Mouse (Mus musculus): ENCODE measurements around the gene Stat1. TPM values are rescaled to one million over a fixed set of nuclear protein-coding genes. Genes with fewer than 3 reads are reported as not detected.

Gene Stat1
- polyA plus RNA-seq (2015; fragmentation: Nextera tagmentation; extraction: Ambion mirVana): 40.1 and 55.0 TPM in 2 replicates

DNA sequence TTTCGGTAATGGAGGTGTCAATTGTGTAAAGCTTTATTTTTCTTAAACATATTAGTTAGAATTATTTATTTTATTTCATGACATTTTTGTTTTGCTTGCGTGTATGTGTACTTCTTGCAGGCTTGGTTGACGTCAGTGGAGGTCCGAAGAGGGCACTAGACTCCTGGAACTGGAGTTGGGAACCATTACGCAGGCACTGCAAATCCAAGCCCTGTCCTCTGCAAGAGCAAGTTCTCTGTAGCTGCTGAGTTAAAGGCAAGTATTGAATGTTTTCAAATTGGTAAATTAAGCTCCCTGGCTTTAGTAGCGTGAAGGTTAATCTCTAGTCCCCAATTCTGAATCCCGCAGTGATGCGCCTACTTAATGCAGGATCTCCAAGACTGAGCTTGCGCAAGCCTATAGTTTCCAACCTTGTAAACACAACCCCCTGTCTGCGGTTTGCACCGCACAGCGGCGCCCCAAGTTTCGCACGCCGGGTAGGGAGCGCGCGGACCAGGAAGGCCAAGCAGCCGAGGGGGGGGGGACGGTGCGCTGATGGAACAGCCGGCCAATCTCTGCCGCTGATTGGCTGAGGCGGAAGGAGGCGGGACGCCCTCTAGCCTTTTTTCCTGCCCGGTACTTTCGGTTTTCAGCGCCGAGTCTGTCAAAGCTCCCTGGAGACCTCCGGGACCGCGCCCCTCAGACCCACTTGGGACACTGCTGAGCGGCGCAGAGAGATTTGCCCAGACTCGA, at the start of gene Stat1:
Gene Stat1 (plus strand): TSS at position 581 of the 732 bp plus-strand sequence.

Other genes starting within 250 kb of the Stat1 start
- 11.5 and 16.1 TPM in 2 replicates for gene Myo1b, start 203.4 kb upstream of the Stat1 start, polyA plus RNA-seq (2015; fragmentation: Nextera tagmentation; extraction: Ambion mirVana)
- gene Stat4, start 132.3 kb upstream of the Stat1 start, polyA plus RNA-seq (2015; fragmentation: Nextera tagmentation; extraction: Ambion mirVana): 3.1 and 4.4 TPM in 2 replicates
- gene Gls, start 113.8 kb downstream of the Stat1 start, polyA plus RNA-seq (2015; fragmentation: Nextera tagmentation; extraction: Ambion mirVana): 17.5 and 17.9 TPM in 2 replicates